Mouse (Mus musculus): ENCODE results near the gene 1700022I11Rik. TPM values are rescaled to one million over a fixed set of nuclear protein-coding genes. Genes with fewer than 3 reads are reported as not detected.

The 1700022I11Rik gene
- not detected for total RNA-seq (2022)

DNA sequence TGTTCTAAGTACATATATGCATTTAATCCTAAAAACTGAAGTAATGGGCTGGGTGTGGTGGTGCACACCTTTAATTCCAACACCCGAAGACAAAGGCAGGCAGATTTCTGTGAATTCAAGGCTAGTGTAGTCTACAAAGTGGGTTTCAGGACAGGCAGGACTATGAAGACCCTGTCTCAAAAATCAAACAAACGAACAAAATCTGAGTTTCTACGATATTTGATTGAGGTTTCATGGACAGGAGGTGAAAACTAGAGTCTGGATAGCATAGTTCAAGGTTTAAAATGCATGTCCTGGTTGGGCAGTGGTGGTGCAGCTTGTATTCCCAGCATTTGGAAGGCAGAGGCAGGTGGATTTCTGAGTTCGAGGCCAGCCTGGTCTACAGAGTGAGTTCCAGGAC lies at the start of gene 1700022I11Rik:
Gene 1700022I11Rik (plus strand): TSS at position 301 of the 400 bp plus-strand sequence.
- no peak for DNase-seq (ENCODE audit: low spot score)

- DNase-seq (ENCODE audit: low spot score): no peak
Measured at GRCm38 (mm10) chr4:42920726-42921125, 48.7 kb upstream of the 1700022I11Rik start.

- no peak for DNase-seq (ENCODE audit: low spot score)
Measured at GRCm38 (mm10) chr4:42921536-42921935, 47.9 kb upstream of the 1700022I11Rik start.

- DNase-seq (ENCODE audit: low spot score): no peak
Measured at GRCm38 (mm10) chr4:42922056-42922455, 47.3 kb upstream of the 1700022I11Rik start.

- DNase-seq (ENCODE audit: low spot score): no peak
Measured at GRCm38 (mm10) chr4:42922461-42922860, 46.9 kb upstream of the 1700022I11Rik start.

DNA sequence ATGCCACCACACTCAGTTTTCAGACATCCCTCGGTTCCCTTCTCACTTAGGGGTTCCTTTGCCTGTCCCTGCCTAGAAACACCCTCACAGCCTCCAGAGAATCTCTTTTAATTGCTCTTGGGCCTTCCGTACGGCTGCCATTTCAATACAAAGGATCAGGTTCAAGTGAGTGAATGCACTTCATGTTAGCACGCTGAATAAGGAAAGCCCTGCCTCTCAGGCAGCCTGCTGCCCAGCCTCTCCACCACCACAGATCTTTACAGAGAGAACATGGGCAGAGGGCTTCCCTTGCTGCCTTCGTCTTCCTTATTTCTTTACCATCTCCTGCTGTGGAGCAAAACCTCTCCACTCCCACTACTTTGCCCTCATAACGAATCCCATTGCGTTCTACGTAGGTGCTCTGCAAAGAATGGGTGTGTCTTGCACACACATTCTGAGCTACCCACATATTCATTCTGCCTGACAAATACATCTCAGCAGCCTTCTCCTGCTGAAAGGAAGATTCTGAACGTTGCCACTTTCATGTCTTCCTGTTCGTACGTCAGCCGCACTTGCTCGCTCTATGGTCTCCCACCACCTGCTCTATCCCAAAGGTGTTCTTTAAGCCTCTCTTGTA lies 45.2 kb upstream of the 1700022I11Rik start:
- no peak for DNase-seq (ENCODE audit: low spot score)

- DNase-seq (ENCODE audit: low spot score): no peak
Measured at GRCm38 (mm10) chr4:42928209-42928608, 41.2 kb upstream of the 1700022I11Rik start.

- DNase-seq (ENCODE audit: low spot score): no peak
Measured at GRCm38 (mm10) chr4:42928952-42929351, 40.5 kb upstream of the 1700022I11Rik start.

DNA sequence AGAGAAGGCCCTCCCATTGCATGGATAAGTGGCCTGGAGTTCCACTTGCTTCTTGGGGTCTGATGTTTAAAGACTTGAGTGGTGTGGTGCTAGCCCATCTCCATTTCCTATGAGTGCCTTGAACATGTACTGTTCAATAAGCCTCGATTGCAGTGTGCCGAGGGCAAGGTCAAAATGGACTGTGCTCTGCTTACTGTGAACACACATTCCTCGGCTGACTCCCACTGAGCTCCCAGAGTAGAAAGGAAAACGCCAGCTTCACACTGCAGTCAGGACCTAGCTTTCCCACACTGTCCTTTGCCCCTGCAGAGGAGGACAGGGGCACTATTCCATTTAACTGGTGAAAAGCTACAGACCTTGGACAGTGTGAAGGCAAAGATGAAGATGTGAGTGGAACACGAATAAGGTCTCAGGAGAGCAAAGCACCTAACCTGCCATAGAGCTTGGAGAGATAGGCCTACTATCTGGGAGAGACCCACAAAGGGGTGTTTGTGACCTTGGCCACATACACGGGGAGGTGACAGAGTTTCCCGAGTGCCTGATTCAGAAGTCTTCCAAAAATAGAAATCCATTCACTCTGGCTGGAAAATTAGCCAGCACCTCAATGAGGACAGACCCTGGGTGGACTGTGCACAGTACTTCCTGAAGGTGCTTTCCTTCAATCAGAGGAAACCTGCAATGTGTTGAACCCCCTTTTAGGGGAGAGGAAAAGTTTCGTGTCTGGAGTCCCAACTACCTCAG lies 37.0 kb upstream of the 1700022I11Rik start:
- DNase-seq (ENCODE audit: low spot score): no peak

GRCm38 (mm10) chr4:42933630-42934029 lies 35.8 kb upstream of the 1700022I11Rik start:
- DNase-seq (ENCODE audit: low spot score): peak; percentile 55

- DNase-seq (ENCODE audit: low spot score): no peak
Measured at GRCm38 (mm10) chr4:42941396-42941795, 28.0 kb upstream of the 1700022I11Rik start.

DNA sequence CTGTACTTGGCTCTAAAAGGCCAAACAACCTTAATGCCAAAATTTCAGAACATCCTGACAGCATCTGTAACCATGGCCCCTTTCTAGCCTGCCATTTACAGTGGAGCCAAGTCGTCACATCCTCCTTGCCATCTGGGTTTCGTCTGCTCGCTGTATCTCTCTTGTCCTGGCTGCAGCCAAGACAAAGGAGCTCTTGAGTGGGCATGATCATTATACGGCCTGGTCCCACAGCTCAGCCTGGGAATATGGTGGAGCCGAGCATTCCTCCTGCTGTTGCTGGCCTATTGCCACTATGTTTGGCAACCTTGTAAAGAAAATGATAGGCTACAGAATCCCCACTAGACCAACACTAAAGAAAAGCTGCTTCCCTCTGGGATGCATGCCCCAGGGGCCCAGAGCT lies 26.1 kb upstream of the 1700022I11Rik start:
- no peak for DNase-seq (ENCODE audit: low spot score)

DNA sequence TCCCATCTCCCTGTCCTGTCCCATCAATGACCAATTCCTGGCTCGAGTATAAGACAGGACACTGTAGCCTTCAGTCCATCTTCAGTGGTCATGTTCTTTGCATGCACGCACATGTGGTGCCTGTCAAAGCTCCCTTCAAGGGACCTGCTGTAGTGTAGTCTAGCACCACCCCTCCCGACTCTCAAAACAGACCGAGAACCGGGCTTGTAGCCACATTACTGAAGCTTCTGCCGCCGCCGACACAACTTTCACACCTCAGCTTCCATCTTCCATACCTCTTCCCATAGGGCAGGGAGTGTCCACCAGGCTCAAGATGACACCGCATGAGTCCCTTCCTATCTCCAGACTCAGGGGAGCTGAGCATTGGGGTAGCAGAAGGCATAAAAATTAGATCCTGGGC lies 25.2 kb upstream of the 1700022I11Rik start:
- no peak for DNase-seq (ENCODE audit: low spot score)

DNA sequence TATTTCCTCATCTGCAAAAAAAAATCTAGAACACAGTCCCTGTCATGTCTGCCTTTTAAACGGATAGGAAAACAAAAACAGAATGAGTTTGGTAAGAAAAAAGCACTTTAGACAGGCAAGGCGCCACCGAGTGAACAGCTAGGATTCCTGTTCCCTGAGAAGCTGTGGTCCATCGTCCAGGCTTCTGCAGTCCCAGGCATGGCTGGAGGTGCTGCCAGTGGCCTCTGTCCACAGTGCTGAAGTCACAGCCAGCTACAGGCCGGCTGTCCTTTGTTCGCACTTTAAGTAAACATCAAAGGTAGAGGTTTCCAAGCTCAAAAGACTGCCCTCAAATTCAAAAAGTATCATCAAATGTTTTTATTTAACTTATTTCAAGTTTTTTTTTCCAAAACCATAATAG lies 24.4 kb upstream of the 1700022I11Rik start:
- DNase-seq (ENCODE audit: low spot score): no peak

DNA sequence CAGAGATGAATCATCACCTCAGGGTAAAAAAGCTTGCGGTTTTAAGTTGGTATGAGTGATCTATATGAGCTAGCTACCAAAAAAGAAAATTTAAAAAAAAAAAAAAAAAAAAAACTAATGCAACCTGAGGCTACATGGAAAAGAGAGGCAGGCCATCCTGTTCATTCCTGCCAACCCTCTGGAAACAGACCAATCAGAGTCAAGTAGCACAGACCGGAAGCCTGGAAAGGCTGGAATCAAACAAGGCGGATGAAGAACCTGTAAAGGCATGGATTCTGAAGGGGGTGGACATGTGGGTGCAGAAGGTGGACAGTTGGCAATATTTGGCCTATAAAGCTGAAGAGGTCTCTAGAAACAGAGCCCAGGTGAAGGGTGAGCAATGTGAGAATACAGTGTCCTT lies 24.0 kb upstream of the 1700022I11Rik start:
- DNase-seq (ENCODE audit: low spot score): no peak

- DNase-seq (ENCODE audit: low spot score): peak; percentile 54
Measured at GRCm38 (mm10) chr4:42945952-42946351, 23.5 kb upstream of the 1700022I11Rik start.

DNA sequence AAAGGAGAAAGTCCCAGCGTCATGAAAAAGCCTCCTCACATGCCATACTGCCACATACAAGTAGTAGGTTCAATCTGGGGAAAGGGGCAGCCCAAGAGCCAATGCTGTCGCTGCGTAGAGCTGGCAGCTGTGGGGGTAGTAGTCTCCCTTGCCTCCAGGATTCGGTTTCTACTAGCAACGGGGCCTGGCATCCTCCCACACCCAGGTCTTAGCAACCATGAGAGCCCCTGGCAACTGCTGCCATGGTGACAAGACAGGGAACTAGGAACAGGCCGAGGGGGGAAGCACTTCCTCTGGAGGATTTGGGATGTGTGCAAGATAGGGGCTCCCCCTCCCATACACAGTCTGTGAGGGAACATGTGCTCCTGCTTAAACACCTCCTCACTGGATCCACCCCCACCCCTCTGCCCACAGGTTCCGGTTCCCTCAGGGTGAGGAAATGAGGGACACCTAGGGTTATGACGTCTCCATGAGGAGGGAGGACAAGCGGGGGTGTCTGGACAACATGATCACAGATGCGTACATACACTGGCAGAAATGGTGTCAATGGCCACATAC lies 22.6 kb upstream of the 1700022I11Rik start:
- no peak for DNase-seq (ENCODE audit: low spot score)

GRCm38 (mm10) chr4:42948527-42948926 lies 20.9 kb upstream of the 1700022I11Rik start:
- DNase-seq (ENCODE audit: low spot score): no peak

DNA sequence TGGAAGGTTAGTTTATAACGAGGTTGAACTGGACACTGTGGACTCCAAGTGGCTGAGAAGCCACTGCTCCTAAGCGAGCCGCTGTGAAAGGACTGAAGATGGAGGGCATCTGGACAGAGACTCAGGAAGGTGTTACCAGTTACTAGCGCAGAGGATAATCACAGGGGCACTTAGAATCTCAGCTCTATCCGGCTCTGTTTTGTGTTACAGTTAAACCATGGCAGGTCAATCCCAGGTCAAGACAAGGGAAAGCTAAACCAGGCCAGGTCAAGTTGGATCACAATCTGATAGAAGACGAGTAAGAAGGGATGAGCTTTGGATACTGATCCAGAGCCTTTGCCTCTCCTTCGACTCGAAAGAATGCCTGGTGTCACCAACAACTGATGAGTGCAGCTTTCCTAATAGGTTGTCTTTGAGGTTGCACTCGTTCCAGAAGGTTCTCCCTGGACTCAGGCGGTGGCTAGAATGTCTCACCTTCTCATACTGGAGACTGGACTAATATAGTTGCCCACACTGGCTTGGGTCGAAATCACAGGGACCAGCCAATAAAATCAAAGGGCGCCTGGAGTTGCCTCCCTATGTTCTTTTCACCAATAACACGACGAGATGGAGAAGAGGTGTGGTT lies 20.2 kb upstream of the 1700022I11Rik start:
- DNase-seq (ENCODE audit: low spot score): no peak

GRCm38 (mm10) chr4:42949676-42950051 lies 19.7 kb upstream of the 1700022I11Rik start, which contains the start of gene Dnajb5:
TSS of gene Dnajb5 (plus strand) at chr4:42949814.
- peak; percentile 99 for DNase-seq (ENCODE audit: low spot score)

DNA sequence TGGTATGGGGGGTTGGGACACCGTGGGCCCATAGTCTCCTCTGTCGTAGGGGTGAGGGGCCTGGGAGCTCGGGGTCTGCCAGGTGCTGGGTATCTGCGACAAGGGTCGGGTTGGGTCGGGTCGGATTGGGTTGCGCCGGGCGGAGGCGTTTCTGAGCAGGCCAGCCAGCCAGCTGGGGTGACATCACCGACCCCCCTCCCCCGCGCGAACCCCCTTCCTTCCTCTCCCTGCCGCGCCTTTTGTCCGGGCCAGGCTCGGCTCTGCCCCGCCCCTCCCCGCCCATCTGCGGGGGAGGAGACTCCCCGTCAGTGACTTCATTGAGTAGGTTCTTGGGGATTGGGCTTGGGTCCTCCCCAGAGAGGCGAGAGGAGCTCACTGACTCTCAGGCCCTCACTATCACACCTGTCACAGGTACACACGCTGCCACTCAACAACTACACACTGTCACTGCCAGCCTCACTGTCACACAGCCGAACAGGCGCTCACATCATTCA lies 19.3 kb upstream of the 1700022I11Rik start:
- DNase-seq (ENCODE audit: low spot score): peak; percentile 87
